Mouse (Mus musculus) limb, embryonic 11.5 days (tissue): Measurements from ENCODE around the gene Tmem59. TPM values are rescaled to one million over a fixed set of nuclear protein-coding genes. Genes with fewer than 3 reads are reported as not detected.

Source experiments
- ATAC-seq: fragments of 200-750 bp; cut with Nextera tagmentation; 2 replicates; pipeline ENCODE4 v1.8.0; 2017; ENCODE audit warnings: low read depth; ENCODE audit not compliant: insufficient number of reproducible peaks, low FRiP score, low TSS enrichment
- DNase-seq: peaks from one replicate; pipeline ENCODE4 v3.0.0-alpha.2; 2015; ENCODE audit warnings: low spot score
- H3K27ac ChIP-seq: fragments of 300-500 bp; sonication (generic); replicated peaks from 2 replicates; pipeline ENCODE4 v1.5.1; 2014; ENCODE audit warnings: low read depth, mild to moderate bottlenecking, low read length
- H3K27me3 ChIP-seq: fragments of 300-500 bp; sonication (generic); 2 replicates; pipeline ENCODE4 v1.6.1; 2014; ENCODE audit warnings: mild to moderate bottlenecking, low read length, mixed read lengths; ENCODE audit not compliant: control insufficient read depth, insufficient read depth
- H3K36me3 ChIP-seq: fragments of 300-500 bp; sonication (generic); 2 replicates; pipeline ENCODE4 v1.6.1; 2014; ENCODE audit warnings: mild to moderate bottlenecking, low read length, moderate library complexity, mixed read lengths; ENCODE audit not compliant: control insufficient read depth, insufficient read depth
- H3K4me1 ChIP-seq: fragments of 300-500 bp; sonication (generic); 2 replicates; pipeline ENCODE4 v1.6.1; 2014; ENCODE audit warnings: low read length, mixed read lengths; ENCODE audit not compliant: control insufficient read depth, insufficient read depth
- H3K4me2 ChIP-seq: fragments of 300-500 bp; sonication (generic); 2 replicates; pipeline ENCODE4 v1.6.1; 2014; ENCODE audit warnings: low read depth, mild to moderate bottlenecking, moderate library complexity; ENCODE audit not compliant: severe bottlenecking
- H3K4me3 ChIP-seq: fragments of 300-500 bp; sonication (generic); 2 replicates; pipeline ENCODE4 v1.5.1; 2014; ENCODE audit warnings: low read depth, low read length
- H3K9ac ChIP-seq: fragments of 300-500 bp; sonication (generic); 2 replicates; pipeline ENCODE4 v1.6.1; 2014; ENCODE audit warnings: mild to moderate bottlenecking, low read length
- H3K9me3 ChIP-seq: fragments of 300-500 bp; sonication (generic); 2 replicates; pipeline ENCODE4 v1.6.1; 2016; ENCODE audit warnings: low read length; ENCODE audit not compliant: control insufficient read depth
- WGBS: fragments of 180-500 bp; shearing (Covaris S2); extraction: QIAGEN DNeasy Blood & Tissue Kit; methylation state at CpG from one replicate; pipeline ENCODE4 v1.1.7; 2014; 5-methylcytosine and 5-hydroxymethylcytosine counted together
- polyA plus RNA-seq: library from polyadenylated mRNA; unstranded; fragments of >200 nt; fragmentation: Nextera tagmentation; extraction: Ambion mirVana; gene quantifications from 2 replicates; pipeline ENCODE4 v1.2.1, GENCODE M21; 2014

Gene Tmem59
- 295 TPM in 2 replicates for polyA plus RNA-seq

- peak; percentile 97 for DNase-seq
- peaks cover 12% of the 10 kb centered on the region; the same call in 1 of the 2 replicates for H3K4me1 ChIP-seq
- peak within 1 kb of the TSS; percentile 89 for H3K9ac ChIP-seq
- H3K36me3 ChIP-seq, result no peaks in the 10 kb centered on the region
- ATAC-seq, result peak; percentile 92
- no peaks in the 10 kb centered on the region for H3K27me3 ChIP-seq
- under 1% methylated on average over 49 of the region's 49 CpGs for WGBS
- peak within 1 kb of the TSS; percentile 98 for H3K4me3 ChIP-seq
- H3K9me3 ChIP-seq, result no peaks in the 10 kb centered on the region
- peak within 1 kb of the TSS; percentile 85 for H3K27ac ChIP-seq
- H3K4me2 ChIP-seq, result peak within 1 kb of the TSS; percentile 66
Observed at GRCm38 (mm10) chr4:107178182-107178829, at the start of gene Tmem59. TSS of gene Tmem59 (plus strand) at chr4:107178399.

GRCm38 (mm10) chr4:107129373-107129772, 48.8 kb upstream of the Tmem59 start:
- Histone ChIP-seq H3K4me1 (peaks cover 24% of the 10 kb centered on the region), H3K27me3 (no peaks in the 10 kb centered on the region), H3K36me3 (no peaks in the 10 kb centered on the region), H3K4me2 (no peak overlapping the region), H3K9me3 (no peaks in the 10 kb centered on the region), H3K27ac (no peak overlapping the region), H3K4me3 (no peak overlapping the region), H3K9ac (no peak overlapping the region)
- WGBS, result 85% methylated on average over 8 of the region's 8 CpGs
- DNase-seq, result no peak
- no peak for ATAC-seq

DNA sequence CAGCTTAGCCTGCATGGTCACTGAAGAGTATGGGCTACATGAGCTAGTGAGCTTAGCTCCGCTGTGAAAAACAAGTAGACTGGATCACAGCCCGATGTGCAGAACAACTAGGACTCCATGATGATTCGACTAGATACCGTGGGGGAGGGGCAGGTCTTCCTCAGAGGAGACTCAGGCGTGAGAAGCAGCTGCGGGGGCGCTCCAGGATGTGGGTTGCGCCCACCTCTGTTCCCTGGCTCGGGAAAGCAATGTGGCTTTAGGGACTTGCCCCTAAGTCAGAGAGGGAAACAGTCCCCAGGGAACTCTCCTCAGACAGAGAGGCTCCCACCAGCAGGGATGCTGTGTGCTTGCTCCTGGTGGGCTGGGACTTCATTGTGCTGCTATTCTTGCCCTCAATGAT, 47.7 kb upstream of the Tmem59 start:
- DNase-seq (no peak), ATAC-seq (no peak)
- peaks cover 26% of the 10 kb centered on the region for H3K4me1 ChIP-seq
- no peaks in the 10 kb centered on the region for H3K36me3 ChIP-seq
- no peak overlapping the region for H3K4me2 ChIP-seq
- 34% methylated on average over 9 of the region's 9 CpGs for WGBS
- H3K27ac ChIP-seq, result no peak overlapping the region
- H3K9ac ChIP-seq, result no peak overlapping the region
- no peak overlapping the region for H3K4me3 ChIP-seq
- H3K27me3 ChIP-seq, result no peaks in the 10 kb centered on the region
- no peaks in the 10 kb centered on the region for H3K9me3 ChIP-seq

DNA sequence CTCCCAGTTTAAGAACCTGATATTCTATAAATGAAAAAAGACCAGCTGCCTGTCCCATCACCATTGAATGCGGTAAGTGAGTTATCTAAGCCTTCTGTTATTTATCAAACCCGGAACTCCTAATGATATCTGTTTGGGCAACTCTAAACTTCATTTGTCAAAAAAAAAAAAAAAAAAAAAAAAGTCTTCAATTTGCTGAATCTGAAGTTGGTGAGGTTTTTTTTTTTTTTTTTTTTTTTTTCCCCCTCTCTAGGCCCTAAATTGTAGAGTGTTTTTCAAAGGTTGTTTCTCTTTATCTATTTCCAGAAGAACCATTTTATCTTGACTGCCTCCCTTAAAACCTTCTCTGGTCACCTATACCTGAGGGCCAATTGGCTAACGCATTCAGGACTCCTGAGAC, 43.3 kb upstream of the Tmem59 start:
- no peak for ATAC-seq
- no peak overlapping the region for H3K27ac ChIP-seq

DNA sequence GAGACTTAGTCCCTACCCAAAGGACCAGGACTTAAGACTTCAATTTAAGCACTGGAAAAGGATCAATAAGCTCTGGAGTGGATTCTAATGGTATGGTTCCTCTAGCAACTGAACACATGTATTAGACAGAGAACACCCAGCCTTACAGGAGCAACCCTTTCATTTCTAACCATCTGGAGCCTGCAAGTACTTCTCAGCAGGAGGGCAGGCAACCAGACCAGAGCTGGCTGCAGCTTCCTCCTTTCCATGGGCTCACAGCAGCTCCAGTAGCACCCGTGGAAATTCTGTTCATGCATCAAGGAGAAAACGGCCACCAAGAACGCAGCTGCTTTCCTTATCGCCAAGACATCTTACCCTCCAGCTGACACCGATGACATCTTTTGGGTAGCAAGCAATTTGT, 42.5 kb upstream of the Tmem59 start:
- peak overlapping the region; percentile 52; the same call in 1 of the 2 replicates for H3K27ac ChIP-seq
- H3K9me3 ChIP-seq, result no peaks in the 10 kb centered on the region
- no peak overlapping the region for H3K4me2 ChIP-seq
- no peaks in the 10 kb centered on the region for H3K36me3 ChIP-seq
- H3K4me1 ChIP-seq, result peaks cover 57% of the 10 kb centered on the region
- 69% methylated on average over 5 of the region's 5 CpGs for WGBS
- no peak overlapping the region for H3K4me3 ChIP-seq
- no peaks in the 10 kb centered on the region for H3K27me3 ChIP-seq
- no peak overlapping the region for H3K9ac ChIP-seq
- DNase-seq (no peak), ATAC-seq (no peak)

More for the DNA sequence above, 43.3 kb upstream of the Tmem59 start:
- Histone ChIP-seq H3K27me3 (no peaks in the 10 kb centered on the region), H3K4me1 (peaks cover 53% of the 10 kb centered on the region), H3K4me3 (no peak overlapping the region), H3K4me2 (no peak overlapping the region), H3K9ac (no peak overlapping the region), H3K36me3 (no peaks in the 10 kb centered on the region), H3K9me3 (no peaks in the 10 kb centered on the region)
- WGBS, result 85% methylated on average over 3 of the region's 3 CpGs
- DNase-seq, result no peak

DNA sequence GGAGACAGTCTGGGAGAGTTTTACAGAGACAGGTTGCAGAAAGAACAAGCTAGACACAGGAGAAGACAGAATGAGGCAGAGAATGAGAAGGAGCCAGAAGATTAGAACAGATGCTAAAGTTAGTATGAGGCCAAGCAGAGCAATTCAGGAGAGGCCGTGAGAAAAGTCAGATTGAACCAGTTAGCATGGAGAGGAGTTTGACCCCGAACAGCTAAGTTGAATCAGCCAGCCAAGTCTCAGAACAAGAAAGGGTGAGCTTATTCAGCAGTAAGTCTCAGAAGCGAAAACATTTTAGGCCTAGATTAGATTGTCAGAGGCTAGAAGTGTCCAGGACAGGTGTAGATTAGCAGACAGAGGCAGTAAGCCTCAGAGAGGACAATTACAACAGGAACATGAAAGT, 41.7 kb upstream of the Tmem59 start:
- H3K4me1 ChIP-seq, result peaks cover 63% of the 10 kb centered on the region
- H3K9ac ChIP-seq, result no peak overlapping the region
- no peak overlapping the region for H3K27ac ChIP-seq
- DNase-seq (no peak), ATAC-seq (no peak)
- no peak overlapping the region for H3K4me3 ChIP-seq
- H3K36me3 ChIP-seq, result no peaks in the 10 kb centered on the region
- H3K9me3 ChIP-seq, result no peaks in the 10 kb centered on the region
- no peaks in the 10 kb centered on the region for H3K27me3 ChIP-seq
- H3K4me2 ChIP-seq, result no peak overlapping the region
- 33% methylated on average over 3 of the region's 3 CpGs for WGBS

DNA sequence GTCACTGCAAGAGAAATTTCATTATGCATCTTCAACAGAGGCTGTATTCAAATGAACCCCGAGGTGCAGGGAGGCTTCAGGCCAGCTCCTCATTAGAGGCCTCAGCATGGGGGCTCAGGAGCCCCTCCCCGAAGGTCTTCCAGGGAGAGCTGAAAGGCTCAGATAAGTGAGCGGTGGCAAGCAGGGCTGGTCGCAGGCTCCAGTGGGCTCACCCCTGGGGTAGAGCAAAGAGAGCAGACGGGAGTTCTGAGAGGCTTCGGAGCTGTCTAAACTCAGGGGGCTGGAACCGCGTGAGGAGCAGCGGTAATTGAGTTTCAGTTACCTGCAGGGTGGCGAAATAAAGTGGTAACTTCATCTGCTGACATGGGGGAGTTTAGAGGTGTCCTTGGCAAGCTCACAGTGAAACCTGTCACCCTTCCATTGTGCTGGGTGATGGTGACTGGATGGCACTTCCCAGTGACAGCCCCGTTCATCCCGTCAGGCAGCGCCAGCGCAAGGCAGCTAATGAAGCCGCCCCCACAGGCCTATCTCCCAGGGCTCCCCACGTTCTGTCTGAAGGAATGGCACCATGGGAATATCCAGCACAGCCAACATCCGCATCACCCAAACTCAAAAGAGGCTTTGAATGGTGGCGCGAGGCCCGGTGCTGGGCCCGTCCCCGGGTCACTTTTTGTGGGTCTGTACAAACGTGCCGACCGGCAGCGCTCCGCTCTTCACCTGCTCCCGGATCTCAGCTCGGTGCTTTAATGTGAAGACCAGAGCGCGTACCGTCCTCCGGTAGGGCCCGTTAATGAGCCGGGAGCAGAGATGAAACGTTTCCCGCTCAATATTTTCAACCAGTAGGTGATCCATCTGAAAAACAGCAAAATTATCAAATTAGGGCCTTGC, 39.0 kb upstream of the Tmem59 start:
- no peaks in the 10 kb centered on the region for H3K36me3 ChIP-seq
- ATAC-seq (no peak), DNase-seq (peak; percentile 60)
- no peak overlapping the region for H3K4me3 ChIP-seq
- H3K9ac ChIP-seq, result 0 out of 2 replicates have a peak overlapping the region, but pooled peaks have one; percentile 1
- no peaks in the 10 kb centered on the region for H3K9me3 ChIP-seq
- peak overlapping the region; percentile 89 for H3K27ac ChIP-seq
- H3K4me1 ChIP-seq, result peaks cover 64% of the 10 kb centered on the region
- no peaks in the 10 kb centered on the region for H3K27me3 ChIP-seq
- peak overlapping the region; percentile 16; the same call in 1 of the 2 replicates for H3K4me2 ChIP-seq
- 15% methylated on average over 37 of the region's 37 CpGs for WGBS

DNA sequence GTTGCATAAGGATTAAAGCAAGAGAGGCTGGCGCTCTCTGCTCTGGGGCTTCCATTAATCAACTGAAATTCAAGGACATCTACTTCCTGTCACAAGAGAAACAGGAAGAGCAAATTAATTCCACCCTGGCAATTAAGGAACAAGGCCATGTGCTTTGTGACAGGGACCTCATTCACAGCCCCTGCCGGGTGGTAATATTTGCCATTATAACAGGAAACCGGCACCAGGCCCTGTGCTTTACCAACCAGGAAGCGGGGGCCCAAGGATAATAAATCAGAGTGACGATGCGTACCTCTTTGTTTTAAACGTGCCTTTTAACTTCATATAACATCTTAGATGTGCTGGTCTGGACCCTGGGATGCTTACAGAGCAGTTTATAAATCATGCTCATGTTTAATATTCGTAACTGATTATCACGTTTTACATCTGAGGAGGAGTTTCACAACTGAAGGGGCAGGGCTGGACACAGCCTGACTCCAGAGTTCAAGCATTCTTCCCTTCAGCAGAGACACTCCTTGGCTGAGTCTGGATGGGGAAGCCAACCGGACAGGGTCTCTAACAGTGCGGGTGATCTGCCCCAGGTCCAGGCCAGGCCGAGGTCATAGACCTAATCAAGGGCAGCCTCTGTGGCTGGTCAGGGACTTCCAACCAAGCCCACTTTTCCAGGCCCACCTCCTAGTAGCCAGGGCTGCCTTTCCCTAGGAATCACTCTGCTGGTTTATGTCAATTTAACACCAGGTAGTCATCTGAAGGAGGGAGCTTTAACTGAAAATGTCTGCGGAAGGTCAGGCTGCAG, 38.2 kb upstream of the Tmem59 start:
- no peaks in the 10 kb centered on the region for H3K9me3 ChIP-seq
- peak overlapping the region; percentile 89 for H3K27ac ChIP-seq
- DNase-seq (peak; percentile 72), ATAC-seq (peak; percentile 55; the same call in 1 of the 2 replicates)
- H3K36me3 ChIP-seq, result no peaks in the 10 kb centered on the region; the same call in 1 of the 2 replicates
- peak overlapping the region; percentile 21; the same call in 1 of the 2 replicates for H3K4me2 ChIP-seq
- WGBS, result 7% methylated on average over 13 of the region's 13 CpGs
- H3K4me1 ChIP-seq, result peaks cover 64% of the 10 kb centered on the region
- no peak overlapping the region for H3K4me3 ChIP-seq
- H3K27me3 ChIP-seq, result no peaks in the 10 kb centered on the region
- H3K9ac ChIP-seq, result no peak overlapping the region
